Mouse (Mus musculus): ENCODE measurements at regions not wholly inside any gene's neighbourhood (a gene's known extent, or its start where the extent isn't known, plus 50 kb on each side); places are given as distances from the start of the nearest gene placed in this dataset.

- no peaks in the 10 kb centered on the region for H3K27me3 ChIP-seq (ENCODE audit: control insufficient read depth, insufficient read depth, low read length)
- H3K4me3 ChIP-seq (ENCODE audit: low read length), result no peak overlapping the region
- 64% methylated on average over 4 of the region's 4 CpGs for WGBS
- H3K9me3 ChIP-seq (ENCODE audit: control insufficient read depth, low read length), result no peaks in the 10 kb centered on the region
- ATAC-seq (ENCODE audit: low FRiP score, low TSS enrichment), result no peak
- H3K9ac ChIP-seq (ENCODE audit: low read depth, low read length), result no peak overlapping the region
- no peaks in the 10 kb centered on the region; the same call in 1 of the 2 replicates for H3K4me1 ChIP-seq (ENCODE audit: control insufficient read depth, insufficient read depth, low read length)
- H3K27ac ChIP-seq (ENCODE audit: low read depth, low read length), result no peak overlapping the region
- no peaks in the 10 kb centered on the region for H3K36me3 ChIP-seq (ENCODE audit: control insufficient read depth, insufficient read depth, low read length)
- H3K4me2 ChIP-seq (replicated peaks; ENCODE audit: low read depth, low read length), result no peak overlapping the region
Measured at GRCm38 (mm10) chr3:135971611-135972010, 146.5 kb downstream of the Slc39a8 start.

- Histone ChIP-seq H3K4me3 (ENCODE audit: low read length) (no peak overlapping the region), H3K36me3 (ENCODE audit: control insufficient read depth, insufficient read depth, low read length) (no peaks in the 10 kb centered on the region), H3K27me3 (ENCODE audit: control insufficient read depth, insufficient read depth, low read length) (no peaks in the 10 kb centered on the region), H3K4me1 (ENCODE audit: control insufficient read depth, insufficient read depth, low read length) (no peaks in the 10 kb centered on the region; the same call in 1 of the 2 replicates), H3K9ac (ENCODE audit: low read depth, low read length) (no peak overlapping the region), H3K9me3 (ENCODE audit: control insufficient read depth, low read length) (no peaks in the 10 kb centered on the region), H3K4me2 (replicated peaks; ENCODE audit: low read depth, low read length) (no peak overlapping the region), H3K27ac (ENCODE audit: low read depth, low read length) (no peak overlapping the region)
- ATAC-seq (ENCODE audit: low FRiP score, low TSS enrichment), result peak; percentile 55; the same call in 1 of the 2 replicates
- WGBS, result 46% methylated on average over 4 of the region's 4 CpGs
Measured at GRCm38 (mm10) chr3:135972413-135972812, 147.3 kb downstream of the Slc39a8 start.

DNA sequence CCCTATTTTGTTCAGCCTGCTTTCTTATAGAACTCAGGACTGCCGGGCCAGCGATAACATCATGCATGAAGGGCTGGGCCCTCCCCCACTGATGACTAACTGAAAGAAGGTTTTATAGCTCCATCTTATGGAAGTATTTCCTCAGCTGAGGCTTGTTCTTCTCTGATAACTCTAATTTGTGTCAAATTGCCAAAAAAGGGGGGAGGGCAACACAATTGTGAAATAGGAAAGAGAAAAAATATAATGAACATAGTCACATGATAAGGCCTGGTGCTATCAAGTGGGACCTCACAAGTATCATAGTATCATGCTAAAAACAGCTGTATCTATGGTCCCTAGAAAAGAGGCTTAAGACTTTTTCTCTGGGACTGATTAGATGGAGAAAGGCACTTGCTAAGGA lies 148.2 kb downstream of the Slc39a8 start:
- Histone ChIP-seq H3K9me3 (ENCODE audit: control insufficient read depth, low read length) (no peaks in the 10 kb centered on the region), H3K9ac (ENCODE audit: low read depth, low read length) (no peak overlapping the region), H3K4me3 (ENCODE audit: low read length) (no peak overlapping the region), H3K4me2 (replicated peaks; ENCODE audit: low read depth, low read length) (no peak overlapping the region), H3K36me3 (ENCODE audit: control insufficient read depth, insufficient read depth, low read length) (no peaks in the 10 kb centered on the region), H3K27ac (ENCODE audit: low read depth, low read length) (no peak overlapping the region), H3K4me1 (ENCODE audit: control insufficient read depth, insufficient read depth, low read length) (no peaks in the 10 kb centered on the region; the same call in 1 of the 2 replicates), H3K27me3 (ENCODE audit: control insufficient read depth, insufficient read depth, low read length) (no peaks in the 10 kb centered on the region)
- peak; percentile 65; the same call in 1 of the 2 replicates for ATAC-seq (ENCODE audit: low FRiP score, low TSS enrichment)
- WGBS, result 33% methylated on average over 2 of the region's 2 CpGs

- 51% methylated on average over 3 of the region's 3 CpGs for WGBS
- H3K36me3 ChIP-seq (ENCODE audit: control insufficient read depth, insufficient read depth, low read length), result no peaks in the 10 kb centered on the region
- H3K9ac ChIP-seq (ENCODE audit: low read depth, low read length), result no peak overlapping the region
- peak; percentile 73 for ATAC-seq (ENCODE audit: low FRiP score, low TSS enrichment)
- no peak overlapping the region for H3K4me2 ChIP-seq (replicated peaks; ENCODE audit: low read depth, low read length)
- no peaks in the 10 kb centered on the region for H3K9me3 ChIP-seq (ENCODE audit: control insufficient read depth, low read length)
- H3K4me3 ChIP-seq (ENCODE audit: low read length), result no peak overlapping the region
- H3K4me1 ChIP-seq (ENCODE audit: control insufficient read depth, insufficient read depth, low read length), result no peaks in the 10 kb centered on the region; the same call in 1 of the 2 replicates
- H3K27me3 ChIP-seq (ENCODE audit: control insufficient read depth, insufficient read depth, low read length), result no peaks in the 10 kb centered on the region
- no peak overlapping the region for H3K27ac ChIP-seq (ENCODE audit: low read depth, low read length)
Measured at GRCm38 (mm10) chr3:135973842-135974241, 148.8 kb downstream of the Slc39a8 start.

DNA sequence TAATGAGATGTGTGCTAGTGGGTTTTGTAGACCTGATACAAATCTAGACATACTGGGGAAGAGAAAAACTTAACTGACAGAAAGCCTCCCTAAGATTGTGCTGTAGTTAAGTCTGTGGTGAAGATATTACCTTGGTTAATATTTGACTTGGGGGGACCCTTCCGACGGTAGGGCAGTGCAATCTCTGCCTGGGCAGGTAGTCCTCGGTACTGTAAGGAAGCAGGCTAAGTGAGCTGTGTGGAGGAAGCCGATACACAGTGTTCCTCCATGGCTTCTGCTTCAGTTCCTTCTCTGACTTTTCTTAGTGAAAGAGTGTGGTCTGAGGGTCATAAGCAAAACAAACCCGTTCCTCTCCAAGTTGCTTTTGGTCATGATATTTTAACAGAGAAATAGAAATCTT lies 149.7 kb downstream of the Slc39a8 start:
- peak; percentile 60; the same call in 1 of the 2 replicates for ATAC-seq (ENCODE audit: low FRiP score, low TSS enrichment)
- WGBS, result 72% methylated on average over 5 of the region's 5 CpGs
- Histone ChIP-seq H3K27me3 (ENCODE audit: control insufficient read depth, insufficient read depth, low read length) (no peaks in the 10 kb centered on the region), H3K27ac (ENCODE audit: low read depth, low read length) (no peak overlapping the region), H3K4me2 (replicated peaks; ENCODE audit: low read depth, low read length) (no peak overlapping the region), H3K36me3 (ENCODE audit: control insufficient read depth, insufficient read depth, low read length) (no peaks in the 10 kb centered on the region), H3K9me3 (ENCODE audit: control insufficient read depth, low read length) (no peaks in the 10 kb centered on the region), H3K4me3 (ENCODE audit: low read length) (no peak overlapping the region), H3K9ac (ENCODE audit: low read depth, low read length) (no peak overlapping the region), H3K4me1 (ENCODE audit: control insufficient read depth, insufficient read depth, low read length) (no peaks in the 10 kb centered on the region; the same call in 1 of the 2 replicates)

DNA sequence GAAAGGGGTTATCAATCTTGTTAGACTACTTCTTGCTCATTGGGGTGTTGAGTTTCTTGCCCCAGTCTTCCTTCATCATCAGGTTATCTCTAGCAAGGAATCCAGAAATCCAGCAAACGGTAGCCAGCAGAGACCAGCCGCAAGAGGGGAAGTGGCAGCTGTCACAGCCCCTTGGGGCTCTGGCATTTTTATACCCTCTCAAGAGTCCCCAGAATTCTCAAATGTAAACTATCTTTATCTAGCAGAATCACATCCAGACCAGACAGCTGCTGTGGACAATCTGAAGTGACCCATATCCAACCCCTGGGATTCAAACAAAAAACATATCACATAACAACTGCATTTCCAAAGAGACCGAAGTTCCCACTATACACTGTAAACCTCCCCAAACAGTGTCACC lies 162.1 kb downstream of the Slc39a8 start:
- no peak overlapping the region for H3K4me2 ChIP-seq (replicated peaks; ENCODE audit: low read depth, low read length)
- no peak overlapping the region for H3K4me3 ChIP-seq (ENCODE audit: low read length)
- no peaks in the 10 kb centered on the region for H3K4me1 ChIP-seq (ENCODE audit: control insufficient read depth, insufficient read depth, low read length)
- H3K27ac ChIP-seq (ENCODE audit: low read depth, low read length), result no peak overlapping the region
- no peaks in the 10 kb centered on the region for H3K36me3 ChIP-seq (ENCODE audit: control insufficient read depth, insufficient read depth, low read length)
- 65% methylated on average over 3 of the region's 3 CpGs for WGBS
- ATAC-seq (ENCODE audit: low FRiP score, low TSS enrichment), result no peak
- H3K9ac ChIP-seq (ENCODE audit: low read depth, low read length), result no peak overlapping the region
- no peaks in the 10 kb centered on the region for H3K27me3 ChIP-seq (ENCODE audit: control insufficient read depth, insufficient read depth, low read length)
- H3K9me3 ChIP-seq (ENCODE audit: control insufficient read depth, low read length), result no peaks in the 10 kb centered on the region

DNA sequence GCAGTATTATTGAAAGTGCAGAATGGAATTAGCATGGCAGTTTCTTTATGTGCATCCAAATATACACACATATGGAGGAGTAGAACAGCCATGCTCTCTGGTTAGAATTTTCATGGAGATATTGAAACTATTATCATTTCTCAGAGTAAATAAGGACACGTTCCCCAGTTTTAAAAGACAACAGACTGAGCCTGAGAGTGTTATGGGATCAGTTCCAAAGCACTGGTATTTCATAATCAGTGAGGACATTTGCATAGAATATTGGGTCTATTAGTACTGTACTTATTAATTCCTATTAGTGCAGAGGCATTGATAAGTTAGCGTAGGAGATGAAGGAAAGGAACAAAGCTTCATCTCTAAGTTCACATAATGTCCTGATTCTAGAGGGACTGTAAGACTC lies 164.2 kb downstream of the Slc39a8 start:
- no peaks in the 10 kb centered on the region for H3K27me3 ChIP-seq (ENCODE audit: control insufficient read depth, insufficient read depth, low read length)
- H3K4me1 ChIP-seq (ENCODE audit: control insufficient read depth, insufficient read depth, low read length), result no peaks in the 10 kb centered on the region
- 88% methylated on average over 2 of the region's 2 CpGs for WGBS
- no peak for ATAC-seq (ENCODE audit: low FRiP score, low TSS enrichment)
- no peaks in the 10 kb centered on the region for H3K36me3 ChIP-seq (ENCODE audit: control insufficient read depth, insufficient read depth, low read length)
- H3K27ac ChIP-seq (ENCODE audit: low read depth, low read length), result no peak overlapping the region
- H3K4me2 ChIP-seq (replicated peaks; ENCODE audit: low read depth, low read length), result no peak overlapping the region
- no peak overlapping the region for H3K4me3 ChIP-seq (ENCODE audit: low read length)
- no peaks in the 10 kb centered on the region for H3K9me3 ChIP-seq (ENCODE audit: control insufficient read depth, low read length)
- H3K9ac ChIP-seq (ENCODE audit: low read depth, low read length), result no peak overlapping the region

GRCm38 (mm10) chr3:135990338-135990737 lies 165.3 kb downstream of the Slc39a8 start:
- no peak overlapping the region for H3K4me3 ChIP-seq (ENCODE audit: low read length)
- WGBS, result 83% methylated on average over 3 of the region's 3 CpGs
- no peaks in the 10 kb centered on the region for H3K4me1 ChIP-seq (ENCODE audit: control insufficient read depth, insufficient read depth, low read length)
- H3K4me2 ChIP-seq (replicated peaks; ENCODE audit: low read depth, low read length), result no peak overlapping the region
- H3K36me3 ChIP-seq (ENCODE audit: control insufficient read depth, insufficient read depth, low read length), result no peaks in the 10 kb centered on the region
- H3K27me3 ChIP-seq (ENCODE audit: control insufficient read depth, insufficient read depth, low read length), result no peaks in the 10 kb centered on the region
- no peak overlapping the region for H3K9ac ChIP-seq (ENCODE audit: low read depth, low read length)
- ATAC-seq (ENCODE audit: low FRiP score, low TSS enrichment), result no peak
- H3K9me3 ChIP-seq (ENCODE audit: control insufficient read depth, low read length), result no peaks in the 10 kb centered on the region
- H3K27ac ChIP-seq (ENCODE audit: low read depth, low read length), result no peak overlapping the region

- no peaks in the 10 kb centered on the region for H3K27me3 ChIP-seq (ENCODE audit: control insufficient read depth, insufficient read depth, low read length)
- no peaks in the 10 kb centered on the region for H3K4me1 ChIP-seq (ENCODE audit: control insufficient read depth, insufficient read depth, low read length)
- no peak for ATAC-seq (ENCODE audit: low FRiP score, low TSS enrichment)
- no peaks in the 10 kb centered on the region for H3K36me3 ChIP-seq (ENCODE audit: control insufficient read depth, insufficient read depth, low read length)
- no peak overlapping the region for H3K4me3 ChIP-seq (ENCODE audit: low read length)
- H3K4me2 ChIP-seq (replicated peaks; ENCODE audit: low read depth, low read length), result no peak overlapping the region
- no peak overlapping the region for H3K27ac ChIP-seq (ENCODE audit: low read depth, low read length)
- H3K9me3 ChIP-seq (ENCODE audit: control insufficient read depth, low read length), result no peaks in the 10 kb centered on the region
- H3K9ac ChIP-seq (ENCODE audit: low read depth, low read length), result no peak overlapping the region
- WGBS, result 68% methylated on average over 7 of the region's 7 CpGs
Measured at GRCm38 (mm10) chr3:135990814-135991454, 165.9 kb downstream of the Slc39a8 start.
